Mouse (Mus musculus): ENCODE measurements at regions not wholly inside any gene's neighbourhood (a gene's known extent, or its start where the extent isn't known, plus 50 kb on each side); places are given as distances from the start of the nearest gene placed in this dataset.

DNA sequence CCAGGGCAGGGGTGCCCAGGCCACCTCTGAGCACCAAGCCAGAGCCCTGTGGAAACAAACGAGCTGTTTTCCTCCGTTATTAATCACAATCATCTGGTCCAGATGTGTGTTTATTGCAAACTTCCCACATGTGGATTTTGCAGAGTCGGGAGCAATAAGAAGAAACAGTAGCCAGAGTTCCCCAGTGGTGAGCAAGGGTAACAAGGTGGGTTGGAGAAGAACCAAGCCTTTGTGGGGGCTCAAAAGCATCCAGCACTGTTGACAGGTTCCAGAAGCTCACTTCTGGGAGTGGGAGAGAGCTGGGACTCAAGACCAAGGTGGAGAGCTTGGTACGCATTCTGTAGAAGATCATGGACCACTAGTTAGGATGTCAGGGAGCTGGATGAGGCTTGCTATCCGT is 63.6 kb downstream of the Hif1an start:
- no peak for DNase-seq

- peak; percentile 33 for DNase-seq
Observed at GRCm38 (mm10) chr19:44629705-44630104, 67.1 kb downstream of the Hif1an start.

DNA sequence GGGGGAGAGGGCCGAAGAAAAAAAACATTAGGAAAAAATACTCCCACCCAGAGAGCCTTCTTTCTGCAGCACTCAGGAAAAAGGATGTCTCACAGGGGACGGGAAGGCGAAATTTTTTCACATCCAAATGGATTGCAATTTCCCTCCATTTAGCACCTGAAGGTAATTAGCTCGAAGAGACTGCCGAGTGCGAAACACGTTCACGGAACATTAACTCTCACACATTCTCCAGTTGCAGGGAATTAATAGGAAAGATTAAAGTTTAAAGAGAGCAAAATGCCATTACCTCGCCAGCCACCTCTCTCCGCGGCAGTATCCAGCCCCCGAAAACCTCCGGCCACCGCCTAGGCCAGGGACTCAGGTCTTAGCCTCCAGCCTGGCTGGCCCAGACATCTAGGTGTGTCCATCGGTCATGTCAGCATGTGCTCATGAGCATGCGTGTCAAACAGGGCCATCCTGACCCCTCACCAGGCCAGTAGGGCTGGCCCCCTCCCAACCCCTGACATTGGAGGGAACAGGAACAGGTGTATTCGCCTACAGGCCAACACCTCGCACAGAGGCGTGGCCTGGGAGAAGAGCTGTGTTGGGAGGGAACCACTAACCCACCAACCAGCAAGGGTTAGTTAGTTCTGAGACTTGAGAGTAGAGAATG is 68.8 kb downstream of the Hif1an start:
- no peak for DNase-seq

GRCm38 (mm10) chr19:44637145-44637719 is 74.6 kb downstream of the Hif1an start:
- DNase-seq = no peak

DNA sequence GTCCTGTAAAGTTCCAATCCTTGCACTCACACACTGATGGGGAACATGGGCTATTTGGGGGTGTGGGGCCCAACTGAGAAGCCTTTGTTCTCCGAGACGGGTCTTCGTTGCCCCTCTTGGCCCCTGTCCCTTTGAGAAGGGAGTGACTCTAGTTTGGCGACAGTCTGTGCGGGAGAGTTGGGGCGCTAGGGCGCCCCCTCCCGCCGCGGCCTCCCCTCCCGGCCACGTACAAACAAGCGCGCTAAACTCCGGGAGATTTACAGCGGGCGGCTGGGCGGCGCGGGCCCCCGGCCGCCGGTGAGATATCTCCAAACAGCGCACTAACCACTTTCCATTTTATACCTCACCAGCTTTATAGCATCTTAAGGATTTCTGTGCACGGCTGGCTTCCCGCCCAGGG is 77.4 kb downstream of the Hif1an start:
- DNase-seq = peak; percentile 23

DNA sequence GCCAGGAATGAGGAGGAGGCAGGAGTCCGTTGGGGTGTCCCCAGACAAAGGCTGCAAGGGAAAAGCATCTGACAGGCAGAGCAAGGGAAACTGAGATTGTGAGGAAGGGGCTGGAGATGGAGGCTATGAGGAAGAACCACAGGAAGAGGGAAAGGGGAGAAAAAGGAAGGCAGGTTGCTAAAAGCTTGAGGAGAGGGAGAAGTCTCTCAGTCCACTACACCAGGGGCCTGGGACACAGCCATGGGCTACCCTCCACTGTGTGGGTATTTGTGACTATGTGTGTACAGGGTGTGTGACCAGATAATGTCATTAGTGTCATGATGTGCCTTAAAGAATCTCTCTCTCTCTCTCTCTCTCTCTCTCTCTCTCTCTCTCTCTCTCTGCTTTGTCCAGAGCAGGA is 77.9 kb downstream of the Hif1an start:
- no peak for DNase-seq

DNA sequence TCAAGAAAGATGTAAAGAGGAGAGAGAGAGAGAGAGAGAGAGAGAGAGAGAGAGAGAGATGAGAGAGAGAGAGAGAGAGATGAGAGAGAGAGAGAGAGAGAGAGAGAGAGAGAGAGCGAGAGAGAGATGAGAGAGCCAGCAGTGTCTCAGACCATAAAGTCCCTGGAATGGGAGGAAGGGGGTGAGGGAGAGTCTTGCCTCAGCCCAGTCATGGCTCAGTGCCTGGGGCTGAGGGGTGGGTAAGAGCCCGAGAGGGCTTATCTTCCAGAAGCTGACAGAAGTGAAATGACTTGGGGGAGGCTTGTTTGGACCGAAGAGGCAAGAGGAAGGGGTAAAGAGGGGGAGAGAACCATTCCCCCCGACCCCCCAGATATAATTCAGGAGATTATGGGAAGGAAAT is 79.6 kb downstream of the Hif1an start:
- no peak for DNase-seq

DNA sequence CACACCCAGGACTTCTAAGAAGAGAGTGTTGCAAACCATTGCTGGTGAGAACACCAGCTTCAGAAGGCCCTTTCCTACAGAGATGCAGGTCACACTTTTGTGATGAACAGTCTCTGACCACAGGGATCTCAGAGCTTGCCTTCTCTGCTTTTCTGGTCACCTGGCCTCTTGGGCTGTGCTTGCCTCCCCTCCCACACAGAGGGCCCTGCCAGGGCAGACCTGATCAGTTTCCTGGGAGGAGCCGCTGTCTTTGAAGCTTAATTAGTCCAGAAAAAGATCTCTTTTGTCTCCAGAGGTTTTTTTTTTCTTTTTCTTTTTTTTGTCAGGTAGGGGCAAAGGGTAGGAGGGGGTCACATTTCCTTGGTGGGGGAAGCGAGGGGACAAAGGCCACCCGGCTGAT is 81.7 kb downstream of the Hif1an start:
- DNase-seq = no peak

DNA sequence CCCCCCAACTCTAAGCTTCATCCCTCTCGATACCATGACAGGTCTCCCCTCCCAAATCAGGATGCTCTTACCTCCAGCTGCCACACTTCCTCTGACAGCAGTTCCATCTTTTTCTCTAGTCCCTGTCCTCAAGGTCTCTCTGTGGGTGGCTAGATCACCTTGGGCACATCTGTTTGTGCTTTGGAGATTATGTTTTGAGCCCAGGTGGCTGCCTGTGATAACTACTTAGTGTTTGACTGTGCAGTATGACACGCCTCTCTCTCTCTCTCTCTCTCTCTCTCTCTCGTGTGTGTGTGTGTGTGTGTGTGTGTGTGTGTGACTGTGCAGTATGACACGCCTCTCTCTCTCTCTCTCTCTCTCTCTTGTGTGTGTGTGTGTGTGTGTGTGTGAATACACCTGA is 82.3 kb downstream of the Hif1an start:
- no peak for DNase-seq

DNA sequence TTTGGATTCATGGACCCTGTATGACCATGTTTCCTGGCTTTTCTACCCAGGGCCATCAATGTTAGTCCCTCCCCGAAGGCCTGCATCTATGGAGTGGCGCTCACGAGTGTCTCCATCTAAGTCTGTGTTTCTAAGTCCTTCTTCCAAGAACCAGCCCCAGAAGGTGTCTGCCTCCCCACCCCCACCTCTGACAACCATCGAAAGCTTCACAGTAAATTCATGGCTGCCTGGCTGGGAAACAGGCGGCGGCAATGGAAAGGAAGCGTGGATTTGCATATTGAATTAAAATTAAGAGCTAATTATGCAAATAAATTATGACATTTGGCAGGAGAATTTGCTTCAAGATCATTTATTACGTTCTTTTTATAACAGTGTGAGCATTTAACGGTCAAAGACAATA is 83.9 kb downstream of the Hif1an start:
- DNase-seq = no peak

- no peak for DNase-seq
Observed at GRCm38 (mm10) chr19:44649206-44649605, 86.6 kb downstream of the Hif1an start.

- no peak for DNase-seq
Observed at GRCm38 (mm10) chr19:44650841-44651240, 88.2 kb downstream of the Hif1an start.

GRCm38 (mm10) chr19:44651605-44652004 is 89.0 kb downstream of the Hif1an start:
- DNase-seq = no peak

DNA sequence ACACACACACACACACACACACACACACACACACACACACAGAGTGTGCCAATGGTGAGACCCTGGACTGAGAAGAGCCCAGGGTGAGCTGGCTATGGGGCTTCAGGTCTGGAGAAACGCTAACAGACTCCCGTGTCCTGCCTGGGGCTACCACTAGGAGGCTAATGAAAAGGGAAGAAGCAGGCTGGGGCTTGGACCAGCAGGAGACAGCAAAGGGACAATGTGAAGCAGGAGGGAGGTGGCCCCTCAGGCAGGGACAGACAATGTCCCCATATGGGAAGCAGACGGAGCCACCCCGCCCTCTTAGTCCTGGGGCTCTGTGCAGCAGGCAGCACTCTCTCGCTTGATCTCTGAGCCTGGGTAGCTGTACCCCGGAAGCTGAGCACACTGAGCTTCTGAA is 93.1 kb downstream of the Hif1an start:
- DNase-seq = peak; percentile 40

GRCm38 (mm10) chr19:44659316-44659715 is 96.5 kb upstream of the Pax2 start:
- DNase-seq = no peak

DNA sequence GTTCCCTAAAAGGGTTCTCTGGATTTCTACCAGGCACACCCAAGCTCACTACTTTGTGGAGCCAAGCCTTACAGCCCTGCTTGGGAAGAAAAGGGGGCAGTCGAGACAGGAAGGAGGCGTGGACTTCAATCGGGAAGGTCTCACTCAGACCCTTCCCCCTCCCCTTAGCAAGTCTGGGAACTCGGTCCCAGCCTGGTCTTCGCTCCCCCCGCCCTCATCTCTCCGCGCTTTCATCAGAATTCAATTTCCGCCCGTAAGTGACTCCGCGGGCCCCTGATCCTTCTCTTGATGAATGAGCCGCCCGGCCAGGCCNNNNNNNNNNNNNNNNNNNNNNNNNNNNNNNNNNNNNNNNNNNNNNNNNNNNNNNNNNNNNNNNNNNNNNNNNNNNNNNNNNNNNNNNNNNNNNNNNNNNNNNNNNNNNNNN is 86.3 kb upstream of the Pax2 start:
- no peak for DNase-seq

- DNase-seq = no peak
Observed at GRCm38 (mm10) chr19:44674621-44675245, 81.1 kb upstream of the Pax2 start.

GRCm38 (mm10) chr19:44676555-44677120 is 79.2 kb upstream of the Pax2 start:
- no peak for DNase-seq

DNA sequence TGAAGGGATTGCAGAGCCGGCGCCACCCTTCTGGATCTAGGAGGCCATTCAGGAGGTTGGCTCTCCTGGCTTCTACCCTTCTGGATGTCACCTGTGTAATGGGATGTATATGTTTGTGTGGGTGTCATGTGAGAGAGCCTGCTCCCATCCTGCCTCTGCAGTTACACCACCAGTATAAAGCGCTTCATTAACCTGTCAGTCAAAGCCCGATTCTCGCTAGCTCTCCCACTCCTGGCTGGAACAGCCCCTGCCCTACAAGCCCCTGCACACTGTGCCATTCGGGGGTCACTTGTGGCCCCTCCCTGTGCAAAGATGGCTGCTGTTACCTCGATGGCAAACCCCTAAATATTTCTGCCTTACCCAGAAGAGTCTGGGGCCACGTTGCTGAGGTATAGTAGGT is 78.5 kb upstream of the Pax2 start:
- DNase-seq = no peak

DNA sequence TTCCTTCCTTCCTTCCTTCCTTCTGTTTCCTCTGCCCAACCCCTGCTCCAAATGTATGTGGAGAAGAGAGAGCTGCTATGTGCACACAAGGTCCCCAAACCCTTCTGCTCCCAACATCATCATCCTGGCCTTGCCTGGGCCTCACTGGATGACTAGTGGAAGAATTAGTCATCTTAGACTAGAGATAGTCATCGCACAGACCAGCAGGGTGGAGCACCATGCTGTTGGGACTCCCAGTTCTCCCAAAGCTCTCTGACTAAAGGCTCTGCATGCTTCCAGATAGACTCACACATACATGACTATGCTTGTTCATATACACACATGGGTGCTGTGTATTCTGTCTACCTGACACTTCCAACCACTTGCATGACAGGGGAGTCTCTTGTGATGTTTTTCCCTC is 77.2 kb upstream of the Pax2 start:
- DNase-seq = no peak

DNA sequence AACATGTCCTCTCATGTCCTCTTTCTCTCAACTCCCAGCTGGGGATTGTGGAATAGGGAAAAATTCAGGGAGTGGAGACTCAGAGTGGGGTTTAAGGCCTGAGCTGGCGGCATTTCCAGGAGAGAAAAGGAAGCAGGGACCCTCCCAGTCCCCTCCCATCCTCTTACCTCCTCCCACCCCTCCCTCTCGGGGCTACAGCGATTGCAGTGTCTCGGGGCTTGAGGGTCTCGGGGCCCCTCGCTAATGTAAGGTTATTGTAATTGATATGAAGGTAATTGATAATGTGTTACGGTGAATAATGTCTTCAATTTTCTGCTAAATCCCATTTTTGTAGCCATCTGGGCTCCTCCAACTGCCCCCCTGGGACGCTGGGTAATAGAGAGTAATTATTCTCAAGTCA is 74.2 kb upstream of the Pax2 start:
- DNase-seq = no peak

GRCm38 (mm10) chr19:44683191-44683590 is 72.7 kb upstream of the Pax2 start:
- DNase-seq = no peak

DNA sequence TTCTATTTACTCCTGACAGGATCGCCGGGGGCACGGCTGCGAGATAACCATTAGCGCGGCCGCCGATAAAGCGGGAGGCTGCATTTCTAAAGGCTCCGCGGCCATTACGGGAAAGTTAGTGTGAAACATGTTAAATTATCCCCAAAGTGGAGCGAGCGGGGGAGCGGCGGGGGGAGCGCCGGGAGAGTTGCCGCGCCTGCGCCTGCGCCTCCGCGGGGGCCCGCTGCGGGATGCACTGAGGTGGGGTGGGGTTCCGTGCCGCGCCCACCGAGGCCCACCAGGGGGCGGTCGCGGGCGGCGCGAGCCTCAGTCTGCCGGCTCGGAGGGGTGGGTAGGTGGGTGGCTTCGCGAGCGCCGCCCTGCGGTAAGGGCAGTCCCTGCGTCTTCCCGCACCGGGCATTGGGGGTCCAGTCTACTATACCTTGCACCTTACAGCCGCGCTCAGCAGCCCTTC is 71.8 kb upstream of the Pax2 start:
- peak; percentile 71 for DNase-seq

DNA sequence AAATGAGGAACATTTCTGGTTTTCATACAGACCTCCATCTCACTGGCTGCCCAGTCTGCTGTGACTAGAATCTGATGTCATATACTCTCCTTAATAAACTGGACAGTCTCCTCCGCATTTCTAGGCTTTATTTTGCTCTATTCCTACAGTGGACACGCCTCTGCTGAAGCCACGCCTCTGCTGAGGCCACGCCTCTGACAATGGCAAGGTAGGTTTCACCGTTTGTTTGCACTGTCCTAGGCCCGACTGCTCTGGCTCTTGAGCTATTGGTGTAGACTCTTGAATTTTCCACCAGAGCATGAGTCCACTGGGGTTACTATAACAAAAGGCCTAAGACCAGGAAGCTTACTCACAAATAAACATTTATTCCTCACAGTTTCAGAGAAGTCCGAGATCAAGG is 69.8 kb upstream of the Pax2 start:
- DNase-seq = no peak

All from thymus, postnatal 4 days (tissue).